Mouse (Mus musculus) small intestine, adult 2 months (tissue): ENCODE measurements around the gene Tifa.

Source experiments
- CTCF ChIP-seq: fragments of 200-500 bp; IDR thresholded peaks from 2 replicates; pipeline ENCODE4 v1.5.1; 2012; ENCODE audit warnings: low read depth, mild to moderate bottlenecking, control low read depth, inconsistent platforms, low read length, moderate library complexity, mixed read lengths; ENCODE audit not compliant: insufficient replicate concordance, insufficient read length; ENCODE audit errors: extremely low read depth
- POLR2A ChIP-seq: fragments of 200-500 bp; IDR thresholded peaks from 2 replicates; pipeline ENCODE4 v1.6.1; 2012; ENCODE audit warnings: low read depth, mild to moderate bottlenecking, control low read depth, inconsistent platforms, low read length, moderate library complexity

DNA sequence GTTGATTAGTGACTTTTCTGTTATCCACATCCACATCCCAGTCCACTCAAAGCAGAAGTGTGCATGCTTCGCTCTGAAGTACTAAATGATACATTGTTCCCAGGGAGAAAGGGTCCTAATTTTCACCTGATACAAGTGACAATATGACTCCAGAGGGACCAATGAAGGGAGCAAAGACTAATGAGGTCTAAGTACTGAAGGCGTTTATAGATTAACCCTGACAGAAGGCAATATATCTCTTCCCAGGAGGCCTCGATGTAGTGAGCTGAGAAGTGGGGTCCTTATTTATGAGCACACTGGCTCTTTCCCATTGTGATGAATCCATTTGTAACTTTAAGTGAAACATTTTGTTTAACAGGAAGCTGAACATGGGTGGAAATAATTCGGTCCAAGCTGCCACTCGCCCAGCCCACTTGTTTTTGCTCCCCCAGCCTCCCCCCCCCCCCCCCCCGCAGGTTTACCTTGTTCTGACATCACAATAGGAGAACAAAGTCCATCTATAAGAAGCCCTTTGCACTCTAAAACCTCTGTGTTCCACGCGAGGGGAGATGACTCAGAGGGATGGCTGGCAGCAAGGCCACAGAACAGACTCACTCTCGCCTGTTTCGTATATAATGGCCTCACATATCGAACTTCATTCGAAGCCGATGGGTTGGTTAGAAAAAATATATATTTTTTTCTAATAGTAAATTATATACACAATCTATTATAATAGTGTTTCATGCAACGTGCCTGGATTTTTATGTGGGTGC is 45.8 kb upstream of the Tifa start:
- TF ChIP-seq CTCF (no peak), POLR2A (no peak)
